In genomic region chr8:85142516-85142915, GRCm38 (mm10) we compare ENCODE assay signal across 21 mouse cellular contexts. TPM values are rescaled to one million over a fixed set of nuclear protein-coding genes. Genes with fewer than 3 reads are reported as not detected.
DNase-seq lines count a peak whose midpoint lies in the region; ATAC-seq lines count a peak whose summit lies in the region.
"Had no signal": no experiment of that assay in that cellular context is flagged by ENCODE, and none has a peak within 500 bp of the region (broad histone marks: within the 10 kb centered on the region; RNA-seq: fewer than 3 reads in every experiment).

No protein-coding gene starts in this region.

- H3K27me3 ChIP-seq in midbrain, embryonic 16.5 days (ENCODE audit: control insufficient read depth, insufficient read depth, low read depth, low read length), result no peaks in the 10 kb centered on the region
- H3K27me3 ChIP-seq in neural tube, embryonic 15.5 days (replicated peaks), result no peaks in the 10 kb centered on the region
- H3K27me3 ChIP-seq: hindbrain, embryonic 15.5 days had no signal

- no peak overlapping the region for H3K4me2 ChIP-seq in midbrain, embryonic 16.5 days (ENCODE audit: low read length)
- H3K4me2 ChIP-seq in neural tube, embryonic 15.5 days, result no peak overlapping the region
- H3K4me2 ChIP-seq: hindbrain, embryonic 15.5 days; lung, embryonic 14.5 days had no signal

- peak; percentile 20 for DNase-seq in layer of hippocampus, adult 11-12 months (ENCODE audit: low spot score)
- no peak for DNase-seq in layer of hippocampus, adult 18-20 months (ENCODE audit: low spot score in 2 of 2)
- peak; percentile 1 to 34 for DNase-seq in spleen, postnatal 36 days (ENCODE audit: low spot score in 2 of 2)
- DNase-seq in spleen, postnatal 4 days (ENCODE audit: low spot score in 2 of 2), result no peak
- DNase-seq in T-cell, adult 2 months (ENCODE audit: low spot score), result no peak
- DNase-seq: adrenal gland, postnatal 14 days; cerebellum, adult 9-10 months; kidney, adult 8-10 months; left cerebral cortex, postnatal 4 days; lung, embryonic 14.5 days; right cerebral cortex, postnatal 25 days; thymus, postnatal 4 days had no signal

- no peaks in the 10 kb centered on the region; the same call in none of the 2 replicates for H3K9me3 ChIP-seq in midbrain, embryonic 16.5 days (replicated peaks; ENCODE audit: control insufficient read depth, low read length, poor library complexity, severe bottlenecking)
- H3K9me3 ChIP-seq in neural tube, embryonic 15.5 days (replicated peaks), result 0 out of 2 replicates have a peak, but pooled peaks cover 6% of the 10 kb centered on the region
- H3K9me3 ChIP-seq: hindbrain, embryonic 15.5 days had no signal

- no peaks in the 10 kb centered on the region for H3K36me3 ChIP-seq in midbrain, embryonic 16.5 days (ENCODE audit: control insufficient read depth, insufficient read depth, low read length)
- no peaks in the 10 kb centered on the region for H3K36me3 ChIP-seq in neural tube, embryonic 15.5 days
- H3K36me3 ChIP-seq: forebrain, embryonic 10.5 days; hindbrain, embryonic 15.5 days had no signal

- H3K4me3 ChIP-seq in midbrain, embryonic 16.5 days (ENCODE audit: low read depth, low read length), result no peak overlapping the region
- no peak overlapping the region for H3K4me3 ChIP-seq in neural tube, embryonic 15.5 days (replicated peaks)
- H3K4me3 ChIP-seq: forebrain, embryonic 10.5 days; hindbrain, embryonic 15.5 days; layer of hippocampus, adult 2 months had no signal

- H3K4me1 ChIP-seq in midbrain, embryonic 16.5 days (ENCODE audit: control insufficient read depth, insufficient read depth, low read length), result no peaks in the 10 kb centered on the region
- H3K4me1 ChIP-seq in neural tube, embryonic 15.5 days, result no peaks in the 10 kb centered on the region
- H3K4me1 ChIP-seq: forebrain, embryonic 10.5 days; hindbrain, embryonic 15.5 days had no signal

- peak; percentile 99 for ATAC-seq in granulocyte monocyte progenitor cell, adult 5-6 weeks (replicated peaks; ENCODE audit: poor library complexity, severe bottlenecking)
- ATAC-seq in midbrain, embryonic 16.5 days, result no peak
- no peak for ATAC-seq in neural tube, embryonic 15.5 days (ENCODE audit: low FRiP score)

- no peak overlapping the region for H3K27ac ChIP-seq in midbrain, embryonic 16.5 days (ENCODE audit: low read length)
- H3K27ac ChIP-seq in neural tube, embryonic 15.5 days (replicated peaks), result no peak overlapping the region
- H3K27ac ChIP-seq: forebrain, embryonic 10.5 days; hindbrain, embryonic 15.5 days; layer of hippocampus, adult 2 months had no signal

- WGBS in midbrain, embryonic 16.5 days, result 90% methylated on average over 4 of the region's 4 CpGs
- 90% methylated on average over 4 of the region's 4 CpGs for WGBS in neural tube, embryonic 15.5 days

- H3K9ac ChIP-seq in midbrain, embryonic 16.5 days (ENCODE audit: low read depth, low read length), result no peak overlapping the region
- H3K9ac ChIP-seq in neural tube, embryonic 15.5 days (replicated peaks), result no peak overlapping the region
- H3K9ac ChIP-seq: hindbrain, embryonic 15.5 days; lung, embryonic 14.5 days had no signal

RNA-seq across cellular contexts. Expression of gene Cks1brt, which starts 9.2 kb away (rescaled TPM):
- not detected for total RNA-seq in layer of hippocampus, adult 18-20 months (2021)
- total RNA-seq in granulocyte monocyte progenitor cell, adult 5-6 weeks (2014; fragmentation: Nextera tagmentation), result not detected in 2 replicates
- not detected in 2 replicates for total RNA-seq in granulocyte monocyte progenitor cell, adult 5-6 weeks (2017)
- not detected in 2 replicates for polyA plus RNA-seq in midbrain, embryonic 16.5 days (2015; fragmentation: Nextera tagmentation; extraction: Ambion mirVana)
- not detected in 2 replicates for polyA plus RNA-seq in neural tube, embryonic 15.5 days (2015; fragmentation: Nextera tagmentation; extraction: Ambion mirVana)
- total RNA-seq: adrenal gland, postnatal 14 days; layer of hippocampus, adult 2 months; left cerebral cortex, postnatal 4 days had no signal
- polyA plus RNA-seq: embryonic facial prominence, embryonic 11.5 days; forebrain, embryonic 10.5 days; heart, embryonic 14.5 days; hindbrain, embryonic 15.5 days; lung, embryonic 14.5 days; stomach, embryonic 16.5 days had no signal

RNA-seq across cellular contexts. Expression of gene Zfp791, which starts 19.6 kb away (rescaled TPM):
- 1 to 10 TPM; 6.7 to 7.2 TPM for total RNA-seq in layer of hippocampus, adult 18-20 months (2021)
- not detected in 2 replicates for total RNA-seq in granulocyte monocyte progenitor cell, adult 5-6 weeks (2014; fragmentation: Nextera tagmentation)
- not detected in 2 replicates for total RNA-seq in granulocyte monocyte progenitor cell, adult 5-6 weeks (2017)
- polyA plus RNA-seq in midbrain, embryonic 16.5 days (2015; fragmentation: Nextera tagmentation; extraction: Ambion mirVana), result 4.6 and 5.3 TPM in 2 replicates
- polyA plus RNA-seq in neural tube, embryonic 15.5 days (2015; fragmentation: Nextera tagmentation; extraction: Ambion mirVana), result 3.4 and 4.2 TPM in 2 replicates

RNA-seq across cellular contexts. Expression of gene Man2b1, which starts 59.4 kb away (rescaled TPM):
- 10 to 100 TPM; 33.8 to 34.5 TPM for total RNA-seq in layer of hippocampus, adult 18-20 months (2021)
- 91.4 and 110 TPM in 2 replicates for total RNA-seq in granulocyte monocyte progenitor cell, adult 5-6 weeks (2014; fragmentation: Nextera tagmentation)
- 52.9 and 83.5 TPM in 2 replicates for total RNA-seq in granulocyte monocyte progenitor cell, adult 5-6 weeks (2017)
- 18.1 and 18.2 TPM in 2 replicates for polyA plus RNA-seq in midbrain, embryonic 16.5 days (2015; fragmentation: Nextera tagmentation; extraction: Ambion mirVana)
- 19.3 and 31.1 TPM in 2 replicates for polyA plus RNA-seq in neural tube, embryonic 15.5 days (2015; fragmentation: Nextera tagmentation; extraction: Ambion mirVana)

Comparison
In these comparisons a context has a peak if more than half of its experiments do, and no peak if none do; other contexts are left out.
1. DNase-seq: peak in layer of hippocampus, adult 11-12 months (single experiment) and spleen, postnatal 36 days (2 of 2); none in layer of hippocampus, adult 18-20 months (0 of 2), spleen, postnatal 4 days (0 of 2) and T-cell, adult 2 months (single experiment).
2. RNA of gene Zfp791, which starts 19.6 kb away (total RNA-seq): 6.7 to 7.2 TPM in layer of hippocampus, adult 18-20 months; not detected in granulocyte monocyte progenitor cell, adult 5-6 weeks; every median in the first group is over 4 times any median in the second.